Mouse (Mus musculus) right cerebral cortex, postnatal 25 days (tissue): ENCODE results near the gene Fam171a2.
A peak's percentile ranks its signal among the peaks of the same experiment; 100 is the strongest.

Experiments used
- DNase-seq: peaks from one replicate; pipeline ENCODE4 v3.0.0; 2022

Fam171a2 gene

GRCm38 (mm10) chr11:102408344-102408876 lies 39.1 kb downstream of the Fam171a2 start:
- DNase-seq: peak; percentile 96

GRCm38 (mm10) chr11:102407834-102408215 lies 39.7 kb downstream of the Fam171a2 start, which contains the start of gene Slc25a39:
Gene Slc25a39, minus strand, starts transcription at chr11:102407946.
- DNase-seq: no peak

GRCm38 (mm10) chr11:102406900-102407833 lies 40.3 kb downstream of the Fam171a2 start:
- DNase-seq: peak; percentile 92

- no peak for DNase-seq
These were observed 41.1 kb downstream of the Fam171a2 start for GRCm38 (mm10) chr11:102406401-102406800.

GRCm38 (mm10) chr11:102405544-102406285 lies 41.8 kb downstream of the Fam171a2 start:
- DNase-seq: peak; percentile 6

GRCm38 (mm10) chr11:102404161-102405010 lies 43.1 kb downstream of the Fam171a2 start:
- DNase-seq: no peak

GRCm38 (mm10) chr11:102403657-102404056 lies 43.8 kb downstream of the Fam171a2 start:
- peak; percentile 9 for DNase-seq

- DNase-seq: peak; percentile 8
These were observed 45.5 kb downstream of the Fam171a2 start for GRCm38 (mm10) chr11:102401898-102402500.

GRCm38 (mm10) chr11:102400513-102401084 lies 46.9 kb downstream of the Fam171a2 start:
- DNase-seq: peak; percentile 7

GRCm38 (mm10) chr11:102399610-102400072 lies 47.8 kb downstream of the Fam171a2 start:
- peak; percentile 45 for DNase-seq

GRCm38 (mm10) chr11:102399107-102399506 lies 48.4 kb downstream of the Fam171a2 start:
- DNase-seq: peak; percentile 5

- DNase-seq: peak; percentile 5
These were observed 49.3 kb downstream of the Fam171a2 start for GRCm38 (mm10) chr11:102398007-102398825.

GRCm38 (mm10) chr11:102396671-102397141 lies 50.8 kb downstream of the Fam171a2 start:
- peak; percentile 58 for DNase-seq

- DNase-seq: no peak
These were observed 51.2 kb downstream of the Fam171a2 start for GRCm38 (mm10) chr11:102396263-102396662.

GRCm38 (mm10) chr11:102395250-102395649 lies 52.2 kb downstream of the Fam171a2 start:
- DNase-seq: peak; percentile 26

- peak; percentile 14 for DNase-seq
These were observed 52.9 kb downstream of the Fam171a2 start for GRCm38 (mm10) chr11:102394421-102395124.

- peak; percentile 40 for DNase-seq
These were observed 53.6 kb downstream of the Fam171a2 start for GRCm38 (mm10) chr11:102393719-102394420.

GRCm38 (mm10) chr11:102393238-102393634 lies 54.2 kb downstream of the Fam171a2 start, which contains the start of gene Rundc3a:
Gene Rundc3a, plus strand, starts transcription at chr11:102393403.
- DNase-seq: peak; percentile 96
